Mouse (Mus musculus) ovary, adult 2 months (tissue): Measurements from ENCODE around the gene Glt28d2. TPM values are rescaled to one million over a fixed set of nuclear protein-coding genes. Genes with fewer than 3 reads are reported as not detected.

Source experiments
- polyA plus RNA-seq: library from polyadenylated mRNA; depleted of rRNA; stranded (reverse); fragments of >200 nt; gene quantifications from 2 replicates; pipeline ENCODE4 v1.2.3, GENCODE M21; 2012; rRNA removed

Glt28d2 gene
- 0.19 and 0.82 TPM in 2 replicates for polyA plus RNA-seq

GRCm38 (mm10) chr3:85887239-85887827 lies at the start of gene Glt28d2, which contains the start of gene Gm37240:
Gene Glt28d2 (minus strand): TSS chr3:85887516.
Gene Gm37240 (minus strand): TSS chr3:85887518.

Other genes with a start within 250 kb of the Glt28d2 start
- 9.5 and 10.0 TPM in 2 replicates for gene Fam160a1, start 70.2 kb downstream of the Glt28d2 start, polyA plus RNA-seq
- gene Gm37240, start within 50 bp of the Glt28d2 start, polyA plus RNA-seq: 5.2 and 8.2 TPM in 2 replicates
- 75.7 and 100 TPM in 2 replicates for gene Sh3d19, start 83.6 kb upstream of the Glt28d2 start, polyA plus RNA-seq
- gene Prss48, start 115.0 kb upstream of the Glt28d2 start, polyA plus RNA-seq: not detected in 2 replicates